Mouse (Mus musculus) megakaryocyte-erythroid progenitor cell, adult 5-6 weeks (primary cell): ENCODE results near the gene Ptpn1. TPM values are rescaled to one million over a fixed set of nuclear protein-coding genes. Genes with fewer than 3 reads are reported as not detected.

Experiments used
- ATAC-seq: replicated peaks from 2 replicates; pipeline ENCODE4 v1.8.0; 2016; ENCODE audit warnings: mild to moderate bottlenecking, inconsistent platforms; ENCODE audit not compliant: severe bottlenecking, poor library complexity, low FRiP score, low TSS enrichment
- total RNA-seq, 2 experiments: library from RNA; stranded (forward) in 1 of 2; stranded (reverse) in 1 of 2; fragments of 200-1000, 215-1000 nt in 1 of 2; fragments of >200 nt in 1 of 2; fragmentation: Nextera tagmentation in 1 of 2; gene quantifications; 2 replicates each; pipeline ENCODE4 v1.2.3; 2014 to 2017

The Ptpn1 gene
- total RNA-seq, 2 experiments from 2014 or later: 29.1 to 31.9 TPM

- no peak for ATAC-seq
These were observed 64.9 kb downstream of the Ptpn1 start for GRCm38 (mm10) chr2:167996672-167997215.

- ATAC-seq: peak; percentile 26; the same call in 1 of the 2 replicates
These were observed 65.7 kb downstream of the Ptpn1 start for GRCm38 (mm10) chr2:167997562-167997961.

GRCm38 (mm10) chr2:167999145-167999743 is 67.4 kb downstream of the Ptpn1 start:
- peak; percentile 42 for ATAC-seq

GRCm38 (mm10) chr2:168002188-168002587 is 70.3 kb downstream of the Ptpn1 start:
- no peak for ATAC-seq

GRCm38 (mm10) chr2:168002884-168003283 is 71.0 kb downstream of the Ptpn1 start:
- ATAC-seq: no peak

- no peak for ATAC-seq
These were observed 71.6 kb downstream of the Ptpn1 start for GRCm38 (mm10) chr2:168003431-168003830.

GRCm38 (mm10) chr2:168004369-168004768 is 72.5 kb downstream of the Ptpn1 start:
- ATAC-seq: no peak

- no peak for ATAC-seq
These were observed 73.1 kb downstream of the Ptpn1 start for GRCm38 (mm10) chr2:168005005-168005404.

GRCm38 (mm10) chr2:168005616-168006015 is 73.8 kb downstream of the Ptpn1 start:
- ATAC-seq: peak; percentile 31; the same call in 1 of the 2 replicates

- ATAC-seq: no peak
These were observed 74.6 kb downstream of the Ptpn1 start for GRCm38 (mm10) chr2:168006489-168006888.

GRCm38 (mm10) chr2:168008132-168008531 is 76.3 kb downstream of the Ptpn1 start:
- ATAC-seq: no peak

- peak; percentile 72 for ATAC-seq
These were observed 78.2 kb downstream of the Ptpn1 start, which contains the start of gene Ripor3 for GRCm38 (mm10) chr2:168009936-168010668. TSS of gene Ripor3 (minus strand) at chr2:168010618.

GRCm38 (mm10) chr2:168010893-168011292 is 79.0 kb downstream of the Ptpn1 start:
- no peak for ATAC-seq

GRCm38 (mm10) chr2:168016951-168017391 is 85.1 kb downstream of the Ptpn1 start:
- peak; percentile 59; the same call in 1 of the 2 replicates for ATAC-seq

- ATAC-seq: no peak
These were observed 87.4 kb downstream of the Ptpn1 start for GRCm38 (mm10) chr2:168019201-168019715.

- peak; percentile 54 for ATAC-seq
These were observed 92.0 kb downstream of the Ptpn1 start for GRCm38 (mm10) chr2:168023763-168024402.

GRCm38 (mm10) chr2:168025174-168025573 is 93.3 kb downstream of the Ptpn1 start:
- ATAC-seq: no peak

- ATAC-seq: no peak
These were observed 94.0 kb downstream of the Ptpn1 start for GRCm38 (mm10) chr2:168025882-168026281.

GRCm38 (mm10) chr2:168026467-168026866 is 94.6 kb downstream of the Ptpn1 start:
- no peak for ATAC-seq

GRCm38 (mm10) chr2:168028376-168028775 is 96.5 kb downstream of the Ptpn1 start:
- no peak for ATAC-seq
